Mouse (Mus musculus): ENCODE data around the gene Bckdha.

The Bckdha gene

GRCm38 (mm10) chr7:25644631-25645030 lies 14.2 kb downstream of the Bckdha start:
- no peak for DNase-seq (ENCODE audit: low spot score)

DNA sequence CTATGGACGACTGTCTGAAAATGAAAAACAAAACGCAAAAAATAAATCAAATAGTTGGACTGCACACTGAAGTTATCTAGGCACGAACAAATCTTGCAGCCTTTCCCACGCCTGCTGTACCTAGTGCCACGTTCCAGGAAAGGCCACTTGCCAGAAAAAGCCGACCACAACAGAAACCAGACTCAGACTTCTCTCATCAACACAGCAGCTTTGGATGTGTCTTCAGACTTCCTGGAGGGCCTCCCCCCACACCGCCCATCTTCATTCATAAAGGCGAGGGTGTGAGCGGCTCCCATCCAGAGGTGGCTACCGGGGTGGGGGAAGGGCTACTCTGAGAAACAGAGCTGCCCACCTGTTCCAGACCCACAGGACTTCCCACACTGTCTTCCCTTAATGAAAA lies 14.6 kb downstream of the Bckdha start:
- DNase-seq (ENCODE audit: low spot score) = no peak

GRCm38 (mm10) chr7:25639754-25640153 lies 19.0 kb downstream of the Bckdha start:
- no peak for DNase-seq (ENCODE audit: low spot score)

GRCm38 (mm10) chr7:25637099-25637498 lies 21.7 kb downstream of the Bckdha start:
- DNase-seq (ENCODE audit: low spot score) = no peak

GRCm38 (mm10) chr7:25636373-25636772 lies 22.4 kb downstream of the Bckdha start:
- no peak for DNase-seq (ENCODE audit: low spot score)

DNA sequence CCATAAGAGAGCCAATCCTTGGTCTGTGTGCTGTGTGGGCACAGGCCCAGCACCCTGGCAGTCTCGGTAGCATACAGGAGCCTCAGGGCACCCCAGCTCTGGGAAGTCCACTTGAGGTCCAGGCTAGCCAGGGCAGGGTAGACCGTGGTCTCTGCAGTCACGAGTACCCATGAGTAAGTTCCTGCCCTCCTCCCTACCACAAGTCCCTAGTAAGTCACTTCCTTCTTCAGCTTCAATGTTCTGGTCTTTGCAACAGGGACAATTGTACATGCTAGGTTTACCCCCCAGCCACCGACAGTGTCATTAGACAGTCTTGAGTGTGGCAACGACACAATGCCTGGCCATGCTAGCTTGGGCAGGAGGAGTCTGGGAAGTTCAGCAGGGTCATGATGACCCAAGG lies 26.1 kb downstream of the Bckdha start:
- no peak for DNase-seq (ENCODE audit: low spot score)

GRCm38 (mm10) chr7:25628323-25628620 lies 30.5 kb downstream of the Bckdha start:
- DNase-seq (ENCODE audit: low spot score) = no peak

GRCm38 (mm10) chr7:25627431-25628322 lies 31.1 kb downstream of the Bckdha start:
- DNase-seq (ENCODE audit: low spot score) = no peak

- no peak for DNase-seq (ENCODE audit: low spot score)
Measured at GRCm38 (mm10) chr7:25626509-25627430, 32.0 kb downstream of the Bckdha start, which contains the start of gene B3gnt8. Gene B3gnt8, plus strand, starts transcription at chr7:25626654.

GRCm38 (mm10) chr7:25625594-25626250 lies 33.1 kb downstream of the Bckdha start:
- no peak for DNase-seq (ENCODE audit: low spot score)

DNA sequence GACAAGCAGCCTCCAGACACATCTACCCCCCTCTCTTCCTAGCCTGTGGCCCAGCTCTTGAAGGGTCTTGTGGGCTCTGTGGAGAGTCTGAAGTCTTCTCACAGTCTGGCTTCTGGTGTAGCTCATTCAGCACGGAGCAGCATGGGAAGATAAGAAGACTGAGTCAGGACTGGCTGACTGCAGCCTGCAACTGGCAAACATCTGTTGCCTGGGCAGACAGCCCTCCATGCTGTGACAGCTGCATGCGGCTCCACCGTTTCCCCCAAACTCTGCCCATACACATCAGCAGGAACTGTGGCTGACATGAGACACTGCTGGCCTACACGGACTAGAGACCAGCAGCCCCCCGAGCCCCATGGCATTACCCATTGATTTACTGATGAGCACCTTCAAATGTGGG lies 33.9 kb downstream of the Bckdha start:
- DNase-seq (ENCODE audit: low spot score) = no peak

- no peak for DNase-seq (ENCODE audit: low spot score)
Measured at GRCm38 (mm10) chr7:25623857-25624370, 34.9 kb downstream of the Bckdha start.

- no peak for DNase-seq (ENCODE audit: low spot score)
Measured at GRCm38 (mm10) chr7:25620751-25621150, 38.0 kb downstream of the Bckdha start.

DNA sequence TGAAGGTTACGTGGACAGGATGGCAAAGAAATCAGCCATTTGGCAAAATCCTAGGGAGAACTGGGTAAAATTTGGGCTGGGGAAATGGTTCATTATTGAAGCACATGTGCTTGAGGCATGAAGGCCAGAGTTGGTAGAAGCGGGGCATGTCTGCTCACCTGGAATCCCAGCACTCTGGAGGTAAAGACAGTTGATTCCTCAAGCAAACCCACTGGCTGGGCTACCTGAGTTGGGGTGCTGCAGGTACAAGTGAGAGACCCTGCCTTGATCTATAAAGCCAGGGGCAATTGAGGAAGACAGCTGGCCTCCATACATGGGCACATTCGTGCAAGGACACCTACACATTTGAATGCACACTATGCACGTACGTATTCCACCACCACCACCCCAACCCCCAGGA lies 38.7 kb downstream of the Bckdha start:
- DNase-seq (ENCODE audit: low spot score) = no peak

- DNase-seq (ENCODE audit: low spot score) = no peak
Measured at GRCm38 (mm10) chr7:25619722-25619991, 39.1 kb downstream of the Bckdha start.

- peak; percentile 77 for DNase-seq (ENCODE audit: low spot score)
Measured at GRCm38 (mm10) chr7:25618865-25619721, 39.7 kb downstream of the Bckdha start, which contains the start of gene Dmac2. Gene Dmac2, plus strand, starts transcription at chr7:25619414.

DNA sequence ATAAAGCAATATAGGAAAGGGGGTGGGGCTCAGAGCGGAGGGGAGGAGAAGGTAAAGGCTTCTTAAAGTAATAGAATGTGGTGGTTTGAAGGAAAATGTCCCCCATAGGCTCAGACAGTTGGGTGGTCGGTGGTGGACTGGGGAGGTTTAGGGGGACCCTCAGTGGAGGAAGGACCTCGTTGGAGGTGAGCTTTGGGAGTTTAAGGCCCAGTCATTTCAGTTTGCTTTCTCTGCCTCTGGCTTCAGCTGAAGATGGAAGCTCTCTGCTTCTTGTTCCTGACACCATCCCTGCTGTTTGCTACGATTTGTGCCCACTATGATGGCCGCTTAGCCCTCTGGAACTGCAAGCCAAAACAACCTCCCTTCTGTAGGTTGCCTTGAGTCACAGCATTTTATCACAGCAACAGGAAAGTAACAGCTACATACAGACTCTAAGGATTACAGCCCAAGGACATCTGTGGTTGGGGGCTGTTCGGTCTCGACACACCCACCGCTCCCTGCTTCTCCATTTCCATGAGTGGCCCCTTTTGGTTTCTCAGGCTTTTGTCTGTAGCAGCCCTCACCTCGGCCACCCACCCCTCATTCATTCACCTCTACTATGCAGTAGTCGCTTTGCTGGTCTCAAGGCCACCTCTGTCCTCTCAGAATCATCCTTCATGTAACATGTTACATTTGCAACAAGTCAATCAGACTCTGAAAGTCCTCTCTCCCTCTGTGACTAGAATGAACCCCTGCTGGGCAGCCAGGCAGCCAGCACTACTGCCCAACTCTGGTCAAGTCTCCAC lies 41.2 kb downstream of the Bckdha start:
- DNase-seq (ENCODE audit: low spot score) = no peak

- no peak for DNase-seq (ENCODE audit: low spot score)
Measured at GRCm38 (mm10) chr7:25615706-25616011, 43.1 kb downstream of the Bckdha start, which contains the start of gene Erich4. Gene Erich4, minus strand, starts transcription at chr7:25615892.

DNA sequence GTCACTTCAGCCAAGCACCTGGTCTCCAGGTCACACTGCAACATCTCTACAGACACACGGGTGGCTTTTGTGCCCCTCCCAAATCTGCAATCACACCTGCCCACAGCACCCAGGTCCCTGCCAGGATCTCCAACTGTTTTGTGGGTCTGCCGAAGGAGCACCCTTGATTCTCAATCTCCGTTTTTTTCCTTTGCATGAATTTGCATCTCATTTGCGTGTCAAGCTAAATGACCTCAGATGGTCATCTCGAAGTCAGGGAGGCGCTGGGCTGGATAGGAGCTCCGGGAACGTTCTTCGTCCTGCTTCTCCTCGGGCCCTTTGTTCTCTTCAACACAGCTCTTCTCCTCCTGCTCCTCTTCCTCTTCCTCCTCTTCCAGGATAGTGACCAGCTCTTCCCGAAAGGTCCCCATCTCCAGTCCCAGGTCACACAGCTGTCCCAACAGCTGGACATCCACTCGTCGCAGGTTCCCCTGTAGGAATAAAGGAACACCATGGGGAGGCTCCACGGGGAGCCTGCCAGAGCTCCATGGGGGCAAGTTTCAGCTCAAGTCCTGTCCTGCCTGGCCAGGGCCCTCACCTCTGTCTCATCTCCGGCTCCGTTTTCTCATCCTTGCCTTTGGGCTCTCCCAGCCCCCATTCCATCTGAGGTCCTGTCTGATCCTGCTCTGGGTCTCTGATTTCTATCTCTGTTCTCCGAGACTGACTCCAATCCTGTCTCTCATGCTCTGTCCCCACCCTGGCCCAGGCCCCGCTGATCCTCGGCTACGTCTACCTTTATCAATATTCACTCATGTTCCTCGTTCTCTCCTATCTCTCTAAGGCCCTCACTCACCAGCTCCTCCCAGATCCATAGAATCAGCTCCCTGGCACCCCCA lies 43.7 kb downstream of the Bckdha start:
- DNase-seq (ENCODE audit: low spot score) = no peak

DNA sequence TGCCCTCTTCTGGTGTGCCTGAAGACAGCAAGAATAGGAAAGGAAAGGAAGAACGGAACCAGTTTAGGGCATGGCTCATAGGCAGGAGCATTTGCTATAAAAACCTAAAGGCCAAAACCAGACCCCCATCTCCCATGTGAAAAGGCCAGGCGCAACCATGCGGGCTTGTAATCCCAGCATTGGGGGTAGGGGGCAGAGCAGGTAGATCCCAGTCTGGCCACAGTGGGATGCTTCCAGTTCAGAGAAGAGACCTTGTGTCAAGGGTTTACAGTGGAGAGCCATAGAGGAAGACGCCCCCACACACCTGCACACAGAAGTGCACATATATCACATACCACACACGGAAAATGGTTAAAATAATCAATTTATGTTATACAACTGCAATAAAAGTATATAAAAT lies 44.7 kb downstream of the Bckdha start:
- DNase-seq (ENCODE audit: low spot score) = no peak

Measured in layer of hippocampus, adult 9-10 months (tissue).